ENCODE assay signal across 9 mouse cellular contexts in the genomic region with DNA sequence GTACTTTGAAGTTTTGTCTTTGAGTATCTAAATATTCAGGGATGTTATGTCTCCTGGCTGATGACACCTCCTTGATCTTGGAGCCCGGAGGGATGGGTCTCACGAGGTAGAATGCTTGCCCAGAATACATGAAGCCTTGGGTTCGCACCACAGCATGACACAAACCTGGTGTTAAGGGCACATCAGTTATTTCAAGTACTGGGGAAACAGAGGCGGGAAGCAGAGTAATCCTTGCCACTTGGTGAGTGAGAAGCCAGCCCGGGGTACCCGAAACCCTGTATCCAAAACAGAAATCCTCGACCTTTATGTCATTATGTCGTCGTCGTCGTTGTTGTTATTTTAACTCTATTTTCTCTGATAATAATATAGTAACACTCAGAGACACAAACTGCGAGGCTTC. TPM values are rescaled to one million over a fixed set of nuclear protein-coding genes. Genes with fewer than 3 reads are reported as not detected.
A peak's percentile ranks its signal among the peaks of the same experiment; 100 is the strongest.
DNase-seq lines count a peak whose midpoint lies in the region; ATAC-seq and TF ChIP-seq lines count a peak whose summit lies in the region.
"Had no signal": no experiment of that assay in that cellular context is flagged by ENCODE, and none has a peak within 500 bp of the region (broad histone marks: within the 10 kb centered on the region; RNA-seq: fewer than 3 reads in every experiment).

No protein-coding gene starts in this region.

- DNase-seq in left cerebral cortex, adult 2 months (ENCODE audit: extremely low spot score in 1 of 2, low spot score in 2 of 2) = no peak
- DNase-seq in left cerebral cortex, postnatal 25 days (ENCODE audit: low spot score in 2 of 2) = no peak
- DNase-seq in embryonic facial prominence, embryonic 10.5 days (ENCODE audit: low spot score) = no peak
- DNase-seq in frontal cortex, postnatal 14 days (ENCODE audit: low spot score in 2 of 2) = no peak
- no peak for DNase-seq in left cerebral cortex, postnatal 36 days (ENCODE audit: low spot score in 2 of 2)
- DNase-seq in gastrocnemius, postnatal 4 days (ENCODE audit: low spot score in 2 of 2) = no peak
- DNase-seq: adrenal gland, adult 2 months had no signal

- intact Hi-C loops in left cerebral cortex, adult 2 months (cut with DNase I) = loop anchor here (5.0 kb wide), 2 partner anchors 1062 to 1572 kb away; partner anchors contain the start of gene Cntnap4
- intact Hi-C loops in left cerebral cortex, postnatal 25 days (cut with DNase I) = loop anchor here (5.0 to 10.0 kb wide), 4 partner anchors 52 to 1759 kb away; partner anchors contain the start of genes Cntnap4 and Tmem170
- intact Hi-C loops in left cerebral cortex, postnatal 36 days (cut with DNase I) = loop anchor here (5.0 kb wide), 2 partner anchors 1067 to 1572 kb away; no protein-coding TSS in a partner anchor

- peak overlapping the region; percentile 69 for H3K4me2 ChIP-seq in intestine, embryonic 16.5 days (ENCODE audit: low read depth, low read length)
- peak overlapping the region; percentile 84 for H3K4me2 ChIP-seq in neural tube, embryonic 15.5 days

- 0 out of 2 replicates have a peak overlapping the region, but pooled peaks have one; percentile 68 for H3K9ac ChIP-seq in intestine, embryonic 16.5 days (ENCODE audit: low read depth, low read length)
- peak overlapping the region; percentile 56 for H3K9ac ChIP-seq in neural tube, embryonic 15.5 days (replicated peaks)

- H3K9me3 ChIP-seq in embryonic facial prominence, embryonic 10.5 days = no peaks in the 10 kb centered on the region
- no peaks in the 10 kb centered on the region for H3K9me3 ChIP-seq in intestine, embryonic 16.5 days (ENCODE audit: control insufficient read depth, low read length)
- no peaks in the 10 kb centered on the region for H3K9me3 ChIP-seq in neural tube, embryonic 15.5 days (replicated peaks)

- peaks cover 20% of the 10 kb centered on the region for H3K4me1 ChIP-seq in embryonic facial prominence, embryonic 10.5 days
- H3K4me1 ChIP-seq in intestine, embryonic 16.5 days (ENCODE audit: control insufficient read depth, insufficient read depth, low read length) = peaks cover 16% of the 10 kb centered on the region
- peaks cover 26% of the 10 kb centered on the region for H3K4me1 ChIP-seq in neural tube, embryonic 15.5 days

- no peak for ATAC-seq in intestine, embryonic 16.5 days
- ATAC-seq in neural tube, embryonic 15.5 days (ENCODE audit: low FRiP score) = no peak

- peak overlapping the region; percentile 74 for H3K27ac ChIP-seq in left cerebral cortex, adult 2 months
- no peak overlapping the region for H3K27ac ChIP-seq in embryonic facial prominence, embryonic 10.5 days (replicated peaks)
- H3K27ac ChIP-seq in intestine, embryonic 16.5 days (ENCODE audit: low read length) = no peak overlapping the region
- peak overlapping the region; percentile 97 for H3K27ac ChIP-seq in neural tube, embryonic 15.5 days (replicated peaks)

- no peaks in the 10 kb centered on the region for H3K27me3 ChIP-seq in embryonic facial prominence, embryonic 10.5 days (replicated peaks; ENCODE audit: low read depth, poor library complexity, severe bottlenecking)
- H3K27me3 ChIP-seq in intestine, embryonic 16.5 days (replicated peaks; ENCODE audit: control insufficient read depth, insufficient read depth, low read length) = no peaks in the 10 kb centered on the region
- no peaks in the 10 kb centered on the region for H3K27me3 ChIP-seq in neural tube, embryonic 15.5 days (replicated peaks)

- WGBS in embryonic facial prominence, embryonic 10.5 days = 33% methylated on average over 12 of the region's 12 CpGs
- WGBS in intestine, embryonic 16.5 days = 28% methylated on average over 12 of the region's 12 CpGs
- WGBS in neural tube, embryonic 15.5 days = 28% methylated on average over 12 of the region's 12 CpGs

- TF ChIP-seq CTCF in left cerebral cortex, adult 2 months (IDR thresholded peaks at IDR 0.05) = no peak

- peak overlapping the region; percentile 91 for H3K4me3 ChIP-seq in left cerebral cortex, adult 2 months
- peak overlapping the region; percentile 70 for H3K4me3 ChIP-seq in embryonic facial prominence, embryonic 10.5 days
- peak overlapping the region; percentile 78 for H3K4me3 ChIP-seq in intestine, embryonic 16.5 days (ENCODE audit: low read length)
- H3K4me3 ChIP-seq in neural tube, embryonic 15.5 days (replicated peaks) = peak overlapping the region; percentile 80

- peaks cover 17% of the 10 kb centered on the region for H3K36me3 ChIP-seq in embryonic facial prominence, embryonic 10.5 days (replicated peaks)
- H3K36me3 ChIP-seq in intestine, embryonic 16.5 days (ENCODE audit: control insufficient read depth, insufficient read depth, low read length) = peaks cover 10% of the 10 kb centered on the region; the same call in 1 of the 2 replicates
- peaks cover 15% of the 10 kb centered on the region for H3K36me3 ChIP-seq in neural tube, embryonic 15.5 days

RNA-seq across cellular contexts. Expression of gene Mon1b, which starts 1.2 kb away (rescaled TPM):
- total RNA-seq in left cerebral cortex, adult 2 months (2021) = 10 to 100 TPM; 24.5 TPM
- total RNA-seq in left cerebral cortex, postnatal 25 days (2021) = 10 to 100 TPM; 23.7 to 26.0 TPM
- 7.7 and 9.4 TPM in 2 replicates for polyA plus RNA-seq in embryonic facial prominence, embryonic 10.5 days (2016; fragmentation: Nextera tagmentation; extraction: Ambion mirVana)
- 6.2 and 6.5 TPM in 2 replicates for polyA plus RNA-seq in intestine, embryonic 16.5 days (2015; fragmentation: Nextera tagmentation; extraction: Ambion mirVana)
- 8.7 and 9.9 TPM in 2 replicates for polyA plus RNA-seq in neural tube, embryonic 15.5 days (2015; fragmentation: Nextera tagmentation; extraction: Ambion mirVana)
- total RNA-seq in left cerebral cortex, postnatal 36 days (2021) = 10 to 100 TPM; 24.0 to 25.1 TPM
- total RNA-seq in gastrocnemius, postnatal 4 days (2021) = 1 to 10 TPM; 5.9 to 6.6 TPM

RNA-seq across cellular contexts. Expression of gene Syce1l, which starts 8.9 kb away (rescaled TPM):
- 1 to 10 TPM in 1 of 2 experiments, not detected in 1; 1.0 TPM for total RNA-seq in left cerebral cortex, adult 2 months (2021)
- total RNA-seq in left cerebral cortex, postnatal 25 days (2021) = under 1 TPM in 1 of 2 experiments, not detected in 1; 0.73 TPM
- not detected in 2 replicates for polyA plus RNA-seq in embryonic facial prominence, embryonic 10.5 days (2016; fragmentation: Nextera tagmentation; extraction: Ambion mirVana)
- not detected in 2 replicates for polyA plus RNA-seq in intestine, embryonic 16.5 days (2015; fragmentation: Nextera tagmentation; extraction: Ambion mirVana)
- polyA plus RNA-seq in neural tube, embryonic 15.5 days (2015; fragmentation: Nextera tagmentation; extraction: Ambion mirVana) = 0.23 and 0.63 TPM in 2 replicates
- under 1 TPM in 1 of 2 experiments, not detected in 1; 0.79 TPM for total RNA-seq in left cerebral cortex, postnatal 36 days (2021)
- total RNA-seq in gastrocnemius, postnatal 4 days (2021) = not detected
- total RNA-seq: adrenal gland, adult 2 months had no signal
- polyA plus RNA-seq: adrenal gland, adult 2 months had no signal

Comparison
In these comparisons a context has a peak if more than half of its experiments do, and no peak if none do; other contexts are left out.
1. H3K27ac ChIP-seq: peak in left cerebral cortex, adult 2 months (single experiment) and neural tube, embryonic 15.5 days (single experiment); none in embryonic facial prominence, embryonic 10.5 days (single experiment) and intestine, embryonic 16.5 days (single experiment).
2. Peak in every context shown above with its lines, with median percentiles within 50 percentile points of each other: H3K4me3 ChIP-seq.